Mouse (Mus musculus): ENCODE measurements around the gene Prnp.

Gene Prnp

DNA sequence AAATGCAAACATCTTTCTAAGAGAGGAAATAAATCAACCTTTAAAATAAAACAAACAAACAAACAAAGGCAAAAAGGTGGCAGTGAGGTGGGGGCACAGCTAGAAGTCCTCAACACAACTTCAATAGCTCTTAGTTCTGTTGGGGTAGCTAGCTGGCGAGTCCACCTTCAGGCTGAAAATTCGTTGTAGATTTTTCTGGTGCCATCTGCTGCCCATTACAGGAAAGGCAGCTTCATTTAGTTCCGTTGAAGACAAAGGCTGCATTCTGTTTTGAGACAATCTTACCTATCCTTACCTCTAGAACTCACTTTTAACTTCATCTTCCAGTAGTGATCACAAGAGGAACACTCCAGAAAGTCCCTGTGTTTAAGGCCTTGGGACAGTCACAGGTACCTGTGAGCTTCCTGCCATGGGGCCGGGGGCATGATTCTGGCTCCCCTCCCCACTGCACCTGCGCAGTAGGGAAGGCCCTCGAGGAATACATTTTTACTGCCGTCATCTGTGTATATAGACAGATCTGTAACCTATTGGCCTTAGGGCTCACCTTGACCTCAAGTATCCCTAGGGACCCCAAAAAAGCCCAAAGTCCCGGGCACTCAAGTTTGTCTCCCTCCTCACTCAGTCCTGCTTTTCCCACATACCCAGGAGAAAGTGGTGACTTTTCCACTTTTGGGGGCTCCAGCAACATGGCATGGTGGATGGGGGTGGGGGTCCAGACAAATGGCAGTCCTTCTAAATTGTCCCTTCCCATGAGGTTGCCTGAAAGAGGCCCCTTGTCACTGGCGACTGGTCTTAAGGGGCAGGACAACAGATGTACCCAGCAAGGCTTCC is 40.3 kb downstream of the Prnp start:
- peak; percentile 49 for DNase-seq

GRCm38 (mm10) chr2:131950598-131951095 is 40.9 kb downstream of the Prnp start, which contains the start of gene Prnd:
Gene Prnd (plus strand): TSS chr2:131950861.
- no peak for DNase-seq

GRCm38 (mm10) chr2:131952456-131952855 is 42.7 kb downstream of the Prnp start:
- DNase-seq, result no peak

- no peak for DNase-seq
Observed at GRCm38 (mm10) chr2:131952961-131953538, 43.3 kb downstream of the Prnp start.

GRCm38 (mm10) chr2:131953711-131954110 is 44.0 kb downstream of the Prnp start:
- DNase-seq, result no peak

DNA sequence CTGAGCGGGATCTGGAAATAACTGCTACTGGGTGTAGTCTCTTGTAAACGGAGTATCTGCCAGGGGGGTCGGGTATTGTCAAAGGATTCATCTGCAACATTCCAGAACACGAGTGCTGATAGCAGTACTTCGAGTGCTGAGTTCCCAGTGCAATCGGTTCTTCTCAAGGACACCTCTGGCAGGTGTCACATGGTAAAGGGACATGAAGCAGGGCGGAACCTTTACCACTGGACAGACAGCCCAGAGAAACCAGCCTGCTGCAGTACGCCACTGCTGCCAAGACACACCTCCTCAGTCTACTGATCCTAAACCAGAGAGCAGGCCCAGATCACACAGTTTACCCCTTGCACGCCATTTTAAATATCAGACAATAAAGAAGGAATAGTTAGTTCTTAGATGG is 45.1 kb downstream of the Prnp start:
- DNase-seq, result no peak

DNA sequence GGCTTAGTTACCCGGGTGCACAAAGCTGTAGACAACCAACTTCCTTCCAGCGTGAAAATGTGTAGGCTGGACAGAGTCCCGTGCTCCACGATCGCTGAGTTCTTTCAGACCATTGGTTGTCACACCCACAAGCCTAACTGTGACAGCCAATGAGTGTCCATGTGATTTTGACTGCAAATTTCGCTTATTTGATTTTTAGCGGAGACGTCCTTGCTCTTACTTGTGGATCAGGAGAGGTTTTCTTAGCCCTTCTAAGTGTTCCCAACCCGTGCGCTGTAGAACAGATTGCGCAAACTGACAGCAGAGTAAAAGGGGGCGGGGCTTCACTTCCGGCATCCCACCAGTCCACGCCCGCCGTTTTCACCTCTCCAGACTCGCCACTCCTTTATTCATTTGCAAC is 45.5 kb downstream of the Prnp start:
- no peak for DNase-seq

DNA sequence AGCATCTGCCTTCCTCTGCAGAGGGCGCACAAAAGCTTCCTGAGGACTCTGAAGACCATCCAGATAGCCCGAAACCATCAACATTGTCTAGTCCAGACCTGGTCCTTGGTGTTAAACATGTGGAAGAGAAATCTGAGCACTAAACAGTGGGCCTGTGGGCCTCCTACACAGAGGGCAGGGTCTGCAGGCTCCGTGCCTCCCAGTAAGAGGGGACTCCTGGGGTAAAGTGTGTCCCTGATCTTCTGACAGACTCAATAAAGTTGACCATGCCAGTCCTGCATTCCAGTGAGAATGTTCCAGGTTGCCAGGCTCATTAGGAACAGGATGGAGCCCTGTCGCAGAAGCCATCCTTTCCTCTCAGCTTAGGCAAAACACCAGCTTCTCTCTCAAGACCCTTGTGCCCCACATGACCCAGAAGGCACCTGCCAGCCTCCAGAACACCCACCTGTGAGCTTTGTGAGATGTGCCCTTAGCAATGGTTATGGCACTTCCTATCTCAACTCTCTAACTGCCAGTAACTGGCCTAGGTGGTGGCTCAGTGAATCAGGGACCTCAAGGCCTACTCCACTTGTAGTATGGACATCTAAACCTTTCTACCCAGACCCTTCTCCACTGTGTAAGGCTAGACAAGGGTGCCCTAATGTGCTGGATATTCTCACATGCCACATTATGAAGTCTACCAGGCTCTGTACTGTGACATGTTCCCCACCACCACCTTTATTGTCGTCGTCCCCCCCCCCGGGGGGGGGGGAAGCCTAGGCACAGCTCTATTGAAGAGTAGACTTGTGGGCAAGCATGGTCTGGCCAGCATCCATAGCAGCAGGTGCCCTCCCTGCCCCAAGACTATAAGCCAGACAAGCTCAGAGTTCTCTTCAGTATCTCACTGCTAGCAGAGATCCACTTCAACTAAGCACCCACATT is 46.9 kb downstream of the Prnp start:
- no peak for DNase-seq

- no peak for DNase-seq
Observed at GRCm38 (mm10) chr2:131957731-131958222, 48.0 kb downstream of the Prnp start.

GRCm38 (mm10) chr2:131961671-131962070 is 51.9 kb downstream of the Prnp start:
- no peak for DNase-seq

DNA sequence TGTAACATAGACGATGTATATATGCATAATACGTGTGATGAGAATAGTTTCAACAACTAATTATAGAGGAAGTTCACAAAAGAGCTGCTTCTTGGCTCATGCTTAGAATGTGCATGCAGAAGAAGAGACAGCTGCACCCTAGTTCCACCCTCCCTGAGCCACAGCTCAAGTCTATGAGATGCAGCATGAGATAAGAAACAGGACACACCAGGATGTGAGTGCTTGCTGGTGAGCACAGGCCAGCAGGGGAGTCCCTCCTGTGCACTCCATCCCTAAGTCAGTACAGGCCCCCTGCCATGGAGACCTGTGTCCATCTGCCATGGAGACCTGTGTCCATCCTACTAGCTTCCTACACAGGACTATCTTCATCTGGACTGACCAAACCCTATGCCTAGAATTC is 60.9 kb downstream of the Prnp start:
- DNase-seq, result no peak

DNA sequence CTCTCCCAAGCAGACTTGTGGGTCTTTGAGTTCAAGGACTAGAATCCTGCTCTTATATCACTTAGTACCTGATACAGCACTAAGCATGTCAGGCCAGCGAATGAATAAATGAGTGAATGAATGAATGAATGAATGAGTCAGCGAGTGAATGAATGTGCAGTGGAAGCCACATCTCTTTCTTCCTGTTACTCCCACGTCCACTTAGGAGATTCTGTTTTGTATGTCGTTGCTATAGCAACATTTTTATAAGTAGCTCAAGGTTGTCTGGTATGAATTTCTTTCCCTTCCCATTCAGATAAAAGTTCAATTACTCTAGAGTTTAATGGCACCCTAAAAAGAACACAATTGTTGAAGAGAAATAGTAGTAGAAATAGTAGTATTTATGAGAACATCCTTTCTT is 61.4 kb downstream of the Prnp start:
- DNase-seq, result no peak

DNA sequence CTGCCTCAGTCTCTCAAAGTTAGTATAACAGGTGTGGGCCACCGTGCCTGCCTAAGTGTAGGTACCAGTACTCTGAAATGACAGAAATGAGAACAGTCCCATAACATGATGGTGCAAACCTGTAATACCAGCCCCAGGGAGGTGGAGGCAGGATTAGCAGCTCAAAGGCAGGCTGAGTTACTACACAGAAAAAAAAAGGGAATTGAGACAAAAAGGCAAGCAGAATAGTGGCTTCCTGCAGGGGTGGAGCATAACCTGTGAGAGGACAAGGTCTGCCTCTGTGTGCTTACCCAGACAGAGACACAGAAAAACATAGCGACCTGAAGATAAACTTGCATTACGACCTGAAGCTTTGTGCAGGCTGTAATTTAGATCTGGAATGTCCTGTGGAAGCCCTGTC is 66.9 kb downstream of the Prnp start:
- DNase-seq, result no peak

DNA sequence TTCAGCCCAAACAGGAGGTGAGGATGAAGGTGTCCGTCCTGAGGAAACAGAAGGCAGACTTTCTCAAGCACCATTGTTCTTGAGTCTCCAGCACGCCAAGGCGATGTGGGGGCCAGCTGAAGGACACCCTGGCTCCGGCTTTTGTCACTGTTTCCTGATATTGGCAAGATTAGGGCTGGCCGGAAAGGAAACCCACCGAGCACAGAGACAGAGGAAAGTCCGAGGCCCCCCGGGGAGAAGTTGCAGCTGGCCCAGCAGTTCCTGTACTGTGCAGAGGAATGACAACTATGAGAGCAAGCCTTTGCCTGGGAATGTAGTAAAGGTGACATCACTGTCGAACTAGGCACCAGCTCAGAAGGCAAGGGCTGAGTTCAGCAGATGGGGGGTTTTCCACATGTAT is 71.1 kb downstream of the Prnp start:
- no peak for DNase-seq

GRCm38 (mm10) chr2:131982546-131983196 is 72.9 kb downstream of the Prnp start:
- peak; percentile 65 for DNase-seq

- no peak for DNase-seq
Observed at GRCm38 (mm10) chr2:131987950-131988349, 78.2 kb downstream of the Prnp start.

All from right cerebral cortex, adult 18-20 months (tissue).